ENCODE assay signal across 21 mouse cellular contexts in genomic region chr14:75377612-75378011, GRCm38 (mm10).
A peak's percentile ranks its signal among the peaks of the same experiment; 100 is the strongest.
DNase-seq lines count a peak whose midpoint lies in the region; ATAC-seq and TF ChIP-seq lines count a peak whose summit lies in the region.
"Had no signal": no experiment of that assay in that cellular context is flagged by ENCODE, and none has a peak within 500 bp of the region (broad histone marks: within the 10 kb centered on the region; RNA-seq: fewer than 3 reads in every experiment).

No protein-coding gene starts in this region.

- no peak for ATAC-seq in hindbrain, embryonic 13.5 days (ENCODE audit: low FRiP score)
- no peak for ATAC-seq in lung, embryonic 14.5 days (ENCODE audit: insufficient read depth)
- ATAC-seq: activated CD4-positive, CD25-positive, alpha-beta regulatory T cell, adult 4 months had no signal

- H3K36me3 ChIP-seq in hindbrain, embryonic 10.5 days, result no peaks in the 10 kb centered on the region
- no peaks in the 10 kb centered on the region for H3K36me3 ChIP-seq in hindbrain, embryonic 13.5 days
- H3K36me3 ChIP-seq in lung, embryonic 14.5 days (ENCODE audit: insufficient read depth), result no peaks in the 10 kb centered on the region
- no peaks in the 10 kb centered on the region for H3K36me3 ChIP-seq in embryonic facial prominence, embryonic 10.5 days (replicated peaks)
- H3K36me3 ChIP-seq: heart, embryonic 15.5 days; limb, embryonic 13.5 days; lung, embryonic 15.5 days; midbrain, embryonic 12.5 days had no signal

- no peak overlapping the region for H3K4me2 ChIP-seq in hindbrain, embryonic 13.5 days
- no peak overlapping the region for H3K4me2 ChIP-seq in lung, embryonic 14.5 days
- H3K4me2 ChIP-seq: heart, embryonic 15.5 days; limb, embryonic 13.5 days; lung, embryonic 15.5 days; midbrain, embryonic 12.5 days had no signal

- H3K9ac ChIP-seq in hindbrain, embryonic 13.5 days, result no peak overlapping the region
- no peak overlapping the region for H3K9ac ChIP-seq in lung, embryonic 14.5 days
- H3K9ac ChIP-seq: heart, embryonic 15.5 days; limb, embryonic 13.5 days; lung, embryonic 15.5 days; midbrain, embryonic 12.5 days had no signal

- no peaks in the 10 kb centered on the region for H3K9me3 ChIP-seq in hindbrain, embryonic 10.5 days
- no peaks in the 10 kb centered on the region for H3K9me3 ChIP-seq in hindbrain, embryonic 13.5 days
- H3K9me3 ChIP-seq in lung, embryonic 14.5 days (ENCODE audit: low read depth, low read length), result no peaks in the 10 kb centered on the region
- no peaks in the 10 kb centered on the region for H3K9me3 ChIP-seq in embryonic facial prominence, embryonic 10.5 days
- H3K9me3 ChIP-seq: heart, embryonic 15.5 days; limb, embryonic 13.5 days; lung, embryonic 15.5 days; midbrain, embryonic 12.5 days had no signal

- WGBS in hindbrain, embryonic 10.5 days, result 51% methylated on average over 7 of the region's 7 CpGs
- 50% methylated on average over 7 of the region's 7 CpGs for WGBS in hindbrain, embryonic 13.5 days
- 54% methylated on average over 7 of the region's 7 CpGs for WGBS in lung, embryonic 14.5 days
- WGBS in lung, adult 2 months, result 64% methylated on average over 7 of the region's 7 CpGs
- WGBS in embryonic facial prominence, embryonic 10.5 days, result 38% methylated on average over 7 of the region's 7 CpGs

- H3K27me3 ChIP-seq in hindbrain, embryonic 10.5 days (ENCODE audit: insufficient read depth, poor library complexity, severe bottlenecking), result peaks cover 7% of the 10 kb centered on the region; the same call in 1 of the 2 replicates
- no peaks in the 10 kb centered on the region for H3K27me3 ChIP-seq in hindbrain, embryonic 13.5 days
- no peaks in the 10 kb centered on the region for H3K27me3 ChIP-seq in lung, embryonic 14.5 days (ENCODE audit: insufficient read depth, low read length)
- no peaks in the 10 kb centered on the region for H3K27me3 ChIP-seq in embryonic facial prominence, embryonic 10.5 days (replicated peaks; ENCODE audit: low read depth, poor library complexity, severe bottlenecking)
- H3K27me3 ChIP-seq: heart, embryonic 15.5 days; limb, embryonic 13.5 days; lung, embryonic 15.5 days; midbrain, embryonic 12.5 days had no signal

- no peak for TF ChIP-seq CTCF in lung, embryonic 14.5 days (IDR thresholded peaks at IDR 0.05; ENCODE audit: low read depth)
- TF ChIP-seq CTCF in lung, adult 2 months (IDR thresholded peaks at IDR 0.05; ENCODE audit: insufficient read depth, low read length), result no peak

- TF ChIP-seq POLR2A in lung, adult 2 months (IDR thresholded peaks at IDR 0.05; ENCODE audit: borderline replicate concordance, extremely low read depth, low read depth, low read length), result no peak

- H3K27ac ChIP-seq in hindbrain, embryonic 10.5 days, result no peak overlapping the region
- H3K27ac ChIP-seq in hindbrain, embryonic 13.5 days, result no peak overlapping the region
- H3K27ac ChIP-seq in lung, embryonic 14.5 days (ENCODE audit: low read depth), result no peak overlapping the region
- H3K27ac ChIP-seq in embryonic facial prominence, embryonic 10.5 days (replicated peaks), result no peak overlapping the region
- H3K27ac ChIP-seq: gastrocnemius, adult 2 months; heart, embryonic 15.5 days; left cerebral cortex, adult 2 months; limb, embryonic 13.5 days; lung, embryonic 15.5 days; midbrain, embryonic 12.5 days had no signal

- peaks cover 15% of the 10 kb centered on the region; the same call in 1 of the 2 replicates for H3K4me1 ChIP-seq in hindbrain, embryonic 10.5 days (replicated peaks)
- no peaks in the 10 kb centered on the region for H3K4me1 ChIP-seq in hindbrain, embryonic 13.5 days (replicated peaks)
- no peaks in the 10 kb centered on the region for H3K4me1 ChIP-seq in lung, embryonic 14.5 days (ENCODE audit: insufficient read depth)
- H3K4me1 ChIP-seq in lung, adult 2 months (ENCODE audit: control insufficient read depth, insufficient read depth, low read length), result no peaks in the 10 kb centered on the region
- peaks cover 16% of the 10 kb centered on the region for H3K4me1 ChIP-seq in embryonic facial prominence, embryonic 10.5 days
- H3K4me1 ChIP-seq: heart, embryonic 15.5 days; limb, embryonic 13.5 days; lung, embryonic 15.5 days had no signal

- H3K4me3 ChIP-seq in hindbrain, embryonic 10.5 days, result no peak overlapping the region
- no peak overlapping the region for H3K4me3 ChIP-seq in hindbrain, embryonic 13.5 days
- no peak overlapping the region for H3K4me3 ChIP-seq in lung, embryonic 14.5 days (ENCODE audit: low read depth, low read length)
- no peak overlapping the region for H3K4me3 ChIP-seq in lung, adult 2 months (replicated peaks; ENCODE audit: extremely low read depth, low read depth, low read length)
- no peak overlapping the region for H3K4me3 ChIP-seq in embryonic facial prominence, embryonic 10.5 days
- H3K4me3 ChIP-seq: gastrocnemius, adult 2 months; heart, embryonic 15.5 days; left cerebral cortex, adult 2 months; limb, embryonic 13.5 days; lung, embryonic 15.5 days; midbrain, embryonic 12.5 days had no signal

- peak; percentile 31 for DNase-seq in hindbrain, embryonic 10.5 days (ENCODE audit: low spot score)
- DNase-seq in lung, embryonic 14.5 days, result peak; percentile 26
- DNase-seq in lung, adult 2 months, result no peak
- peak; percentile 39 for DNase-seq in ZHBTc4 (ENCODE audit: low read depth, low spot score)
- DNase-seq in embryonic facial prominence, embryonic 10.5 days (ENCODE audit: low spot score), result peak; percentile 54
- no peak for DNase-seq in gastrocnemius, adult 8-10 months (ENCODE audit: low spot score in 2 of 2)
- DNase-seq: adrenal gland, postnatal 14 days; cerebellum, adult 2 months; gastrocnemius, adult 2 months; heart, adult 18-20 months; kidney, postnatal 14 days; retina, postnatal 1 day; right cerebral cortex, postnatal 4 days; thymus, postnatal 4 days had no signal

Comparison
In these comparisons a context has a peak if more than half of its experiments do, and no peak if none do; other contexts are left out.
1. DNase-seq: peak in hindbrain, embryonic 10.5 days (single experiment), lung, embryonic 14.5 days (single experiment), ZHBTc4 (single experiment) and embryonic facial prominence, embryonic 10.5 days (single experiment); none in lung, adult 2 months (single experiment) and gastrocnemius, adult 8-10 months (0 of 2).